Mouse (Mus musculus) ovary, adult 18-20 months (tissue): Measurements from ENCODE around the gene Kcnj2.

ENCODE experiments used
- DNase-seq: peaks from one replicate; pipeline ENCODE4 v3.0.0; 2022; ENCODE audit warnings: low spot score, mixed read lengths

The Kcnj2 gene

DNA sequence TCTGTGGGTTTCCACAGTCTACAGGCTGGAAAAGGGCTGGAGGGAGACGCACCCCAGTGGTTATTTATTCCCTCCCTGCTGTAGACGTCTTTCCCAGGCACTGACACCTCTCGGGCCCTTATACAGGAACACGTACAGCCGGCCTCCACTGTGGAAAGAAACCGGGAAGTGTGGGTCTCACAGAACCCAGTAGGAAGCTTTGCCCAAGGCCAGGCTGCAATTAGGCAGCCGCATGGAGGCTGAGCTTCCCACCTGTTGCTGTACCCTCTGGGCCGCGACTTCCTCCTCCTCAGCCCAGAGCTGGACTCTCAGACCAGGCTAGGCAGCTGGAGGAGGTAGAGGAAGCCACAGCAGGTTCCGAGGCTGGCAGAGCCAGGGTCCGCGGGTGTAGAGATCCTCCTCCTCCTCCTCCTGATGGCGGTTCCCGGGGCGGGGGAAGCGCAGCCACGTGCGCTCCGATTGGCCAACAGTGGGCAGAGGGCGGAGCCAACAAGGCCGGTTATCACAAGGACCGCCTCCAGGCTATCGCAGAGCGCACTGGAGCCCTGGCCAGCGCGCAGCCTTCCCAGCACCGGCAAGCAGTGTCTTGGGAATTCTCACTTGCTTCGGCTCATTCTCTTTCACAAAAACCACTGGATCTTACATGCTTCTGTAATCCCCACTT lies at the start of gene Kcnj2:
TSS of gene Kcnj2 (plus strand) at position 530 of the 664 bp plus-strand sequence.
- peak; percentile 88 for DNase-seq

DNA sequence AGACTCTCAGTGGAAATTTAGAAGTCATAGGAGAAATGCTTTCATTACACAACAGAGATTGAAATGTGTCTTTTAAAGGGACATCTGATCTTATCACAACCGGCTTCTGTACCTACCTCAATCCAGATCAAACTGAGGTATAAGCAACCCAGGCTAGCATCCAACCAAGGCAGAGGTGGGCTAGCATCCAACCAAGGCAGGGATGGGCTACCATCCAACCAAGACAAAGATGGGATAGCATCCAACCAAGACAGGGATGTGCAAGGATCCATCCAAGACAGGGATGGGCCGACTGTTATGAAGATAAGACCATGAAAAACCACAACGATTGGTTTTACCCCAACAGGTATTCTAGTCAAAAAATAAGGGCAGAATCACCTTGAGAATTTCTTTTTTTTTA lies 49.8 kb upstream of the Kcnj2 start:
- DNase-seq: no peak

DNA sequence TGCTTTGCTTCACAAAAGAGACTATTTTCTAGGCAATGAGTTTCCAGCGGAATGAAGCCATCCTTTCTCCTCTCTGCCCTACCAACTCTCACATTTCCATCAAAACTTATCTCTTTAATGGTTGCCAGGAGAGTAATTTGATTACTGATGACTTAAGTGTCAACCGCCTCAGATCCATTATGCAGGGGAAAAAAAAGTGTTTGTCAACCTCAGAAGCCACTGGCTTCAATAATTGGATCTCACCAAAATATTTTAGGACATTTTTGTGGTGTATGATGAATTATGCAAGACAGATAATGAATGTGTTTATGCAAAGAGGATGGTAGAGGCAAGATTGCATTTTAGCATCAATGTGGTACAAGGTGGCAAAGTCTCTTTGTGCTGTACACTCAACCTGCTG lies 45.8 kb upstream of the Kcnj2 start:
- DNase-seq: no peak

DNA sequence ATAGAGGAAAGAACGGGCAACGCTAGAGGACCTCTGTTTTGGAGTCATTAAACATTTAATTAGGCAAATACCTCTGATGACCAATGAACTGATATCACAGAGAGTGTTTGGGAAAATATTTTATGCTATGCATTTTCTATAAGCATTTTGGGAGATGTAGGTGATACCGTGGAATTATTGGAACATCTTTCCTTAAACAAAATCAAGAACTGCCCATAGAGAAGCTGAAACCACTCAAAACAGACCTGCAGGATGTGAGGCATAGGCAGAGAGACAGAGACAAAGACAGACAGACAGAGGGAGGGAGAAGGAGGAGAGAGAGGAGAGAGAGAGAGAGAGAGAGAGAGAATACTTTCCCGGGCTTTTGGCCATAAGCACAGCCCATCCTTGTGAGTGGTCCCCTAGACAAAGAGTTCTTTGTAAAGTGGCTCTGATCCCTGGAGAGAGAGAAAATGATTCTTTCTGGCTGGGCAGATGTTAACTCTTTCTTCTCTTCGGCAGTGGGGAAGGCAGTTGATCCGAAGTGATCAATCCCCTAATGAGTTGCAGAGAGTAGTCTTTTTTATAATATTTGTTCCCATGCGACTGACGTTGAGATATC lies 43.2 kb upstream of the Kcnj2 start:
- DNase-seq: no peak

DNA sequence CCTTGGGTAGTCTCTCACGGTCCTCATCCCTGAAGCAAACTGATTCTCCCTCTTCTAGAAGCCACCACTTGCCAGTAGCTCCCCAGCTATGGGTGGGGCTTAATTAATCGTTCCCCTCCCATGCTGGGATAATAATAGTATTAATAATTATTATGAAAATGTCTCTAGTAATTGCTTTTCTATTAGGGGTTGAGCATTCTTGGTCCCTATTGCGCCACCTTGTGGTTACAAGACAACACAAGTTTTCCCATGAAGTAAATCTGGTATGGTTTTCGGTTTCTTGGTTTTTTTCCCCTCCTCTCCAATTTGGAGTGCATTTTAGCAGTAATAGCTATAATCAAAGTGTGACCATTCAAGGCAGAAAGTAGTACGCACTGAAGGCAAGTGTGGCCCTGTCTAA lies 23.8 kb upstream of the Kcnj2 start:
- no peak for DNase-seq

DNA sequence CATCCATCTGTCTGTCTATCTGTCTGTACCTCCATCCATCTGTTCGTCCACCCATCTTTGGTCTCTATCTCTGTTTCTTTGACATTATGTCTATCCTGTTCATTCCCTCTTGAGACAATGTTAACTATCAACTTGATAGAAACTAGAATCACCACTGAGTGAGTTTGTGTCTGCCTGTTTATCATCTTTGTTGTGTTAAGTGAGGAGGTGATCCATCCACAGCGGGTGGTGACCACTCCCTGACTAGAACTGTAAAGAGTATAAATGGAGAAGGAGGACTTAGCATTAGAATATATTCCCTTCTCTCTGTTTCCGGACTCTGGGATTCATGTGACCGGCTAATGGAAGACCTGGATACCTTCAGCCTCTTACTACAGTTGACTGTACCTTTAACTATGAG lies 22.7 kb upstream of the Kcnj2 start:
- DNase-seq: no peak

DNA sequence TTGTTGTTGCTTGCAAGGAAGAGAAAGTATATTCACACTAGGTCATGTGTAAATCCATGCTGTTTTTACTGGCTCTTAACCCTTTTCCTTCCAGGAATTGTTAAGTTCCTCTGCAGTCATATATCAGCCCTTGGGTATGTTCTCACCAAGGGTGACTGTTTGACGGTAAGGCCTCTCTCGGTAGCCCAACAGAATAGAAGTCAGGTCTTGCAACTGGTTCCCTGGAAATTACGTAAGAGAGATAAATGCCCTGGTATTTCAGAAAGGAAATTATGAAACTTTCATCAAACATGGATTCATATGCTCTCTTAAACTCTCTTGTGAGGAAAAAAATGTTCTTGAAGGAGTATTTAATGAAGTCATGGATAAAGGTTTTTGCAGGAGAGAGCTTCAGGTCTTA lies 11.7 kb upstream of the Kcnj2 start:
- no peak for DNase-seq

DNA sequence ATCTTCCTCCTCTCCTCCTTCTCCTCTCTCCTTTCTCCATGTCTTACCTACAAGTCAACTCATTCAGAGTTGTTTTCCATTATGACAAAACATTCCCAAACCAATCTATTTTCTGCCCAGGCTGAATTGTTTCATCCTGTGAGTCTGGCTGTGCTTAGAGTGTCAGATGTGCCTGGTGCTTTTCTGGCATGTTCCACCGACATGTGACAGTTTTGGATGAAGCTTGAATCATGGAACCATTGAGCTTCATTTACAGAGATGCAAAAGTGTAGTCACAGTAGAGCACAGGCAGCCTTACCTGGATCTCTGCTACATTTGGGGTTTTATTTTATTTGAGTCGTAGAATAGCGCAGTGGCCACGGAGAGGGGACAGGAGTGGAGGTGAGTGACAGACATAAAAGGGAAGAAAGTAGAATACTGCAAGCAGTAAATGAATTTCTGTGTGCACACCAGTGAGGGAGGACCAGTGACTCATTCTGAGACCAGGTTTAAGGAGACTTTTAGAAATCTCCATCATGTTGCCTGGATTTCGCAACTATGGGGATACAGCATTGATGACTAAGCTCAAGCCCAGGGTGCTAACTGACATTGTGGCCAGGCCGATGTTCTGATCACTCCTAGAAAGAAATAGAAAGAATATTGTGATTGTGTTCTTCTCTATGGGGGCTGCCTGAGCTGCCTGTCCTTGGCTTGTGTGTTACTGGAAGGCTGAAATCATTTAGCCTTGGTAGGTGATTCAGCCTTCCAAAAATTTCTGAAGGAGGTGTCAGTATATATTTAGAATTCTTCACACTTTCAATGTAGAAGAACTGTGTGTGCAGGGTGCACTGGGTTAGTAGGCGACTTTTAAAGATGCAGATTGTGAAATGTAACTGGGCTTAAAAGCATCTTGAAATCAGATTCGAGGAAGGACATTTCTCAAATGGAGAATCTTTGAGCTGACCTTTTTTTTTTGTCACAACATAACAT lies 10.8 kb upstream of the Kcnj2 start:
- DNase-seq: no peak

DNA sequence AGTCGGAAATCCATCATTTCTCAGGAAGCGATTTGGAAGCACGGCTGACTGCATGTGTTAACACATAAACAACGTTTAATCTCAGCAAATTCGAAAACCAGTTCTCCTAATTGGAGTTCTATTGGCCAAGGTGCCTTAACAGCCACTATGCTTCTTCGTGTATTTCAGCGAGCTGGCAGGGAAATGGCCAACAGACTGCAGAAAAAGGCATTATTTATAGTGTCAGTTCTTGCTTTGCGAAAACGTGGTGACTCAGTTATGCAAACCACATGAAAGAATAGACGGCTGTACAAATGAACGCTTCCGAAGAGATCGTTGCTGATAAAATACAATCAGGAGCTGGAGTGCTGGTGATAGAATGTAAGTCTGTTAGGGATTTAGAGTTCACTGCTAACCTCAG lies 9.9 kb upstream of the Kcnj2 start:
- DNase-seq: no peak

DNA sequence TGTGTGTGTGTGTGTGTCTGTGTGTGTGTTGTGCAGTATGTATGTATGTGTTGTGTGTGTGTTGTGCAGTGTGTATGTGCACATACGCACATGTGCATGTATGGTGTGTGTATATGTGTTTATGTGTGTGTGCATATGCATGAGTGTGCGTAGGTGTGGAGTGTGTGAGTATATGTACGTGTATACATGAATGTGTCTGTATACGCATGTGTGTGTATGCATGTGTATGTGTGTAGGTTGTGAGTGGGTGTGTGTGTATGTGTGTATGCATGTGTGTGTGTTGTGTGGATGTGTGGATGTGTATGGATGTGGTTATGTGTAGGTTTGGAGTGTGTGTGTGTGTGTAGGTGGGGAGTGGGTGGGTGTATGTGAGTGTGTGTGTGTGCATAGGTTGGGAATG lies 8.5 kb upstream of the Kcnj2 start:
- no peak for DNase-seq

DNA sequence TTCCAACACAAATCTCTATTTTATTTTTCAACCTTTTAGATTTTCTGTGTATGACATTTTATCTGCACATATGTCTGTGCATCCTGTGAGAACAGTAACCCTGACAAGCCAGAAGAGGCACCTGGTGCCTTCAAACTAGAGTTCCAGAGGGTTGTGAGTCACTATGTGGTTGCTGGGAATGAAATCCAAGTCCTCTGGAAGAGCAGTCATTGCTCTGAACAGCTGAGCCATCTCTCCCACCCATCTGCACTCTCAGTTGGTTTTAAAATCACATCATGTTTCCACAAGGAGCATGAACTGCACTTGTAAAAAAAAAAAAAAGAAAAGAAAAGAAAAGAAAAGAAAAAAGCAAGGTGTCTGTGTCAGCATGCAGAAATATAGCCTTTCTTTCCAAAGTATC lies 6.5 kb upstream of the Kcnj2 start:
- DNase-seq: no peak

DNA sequence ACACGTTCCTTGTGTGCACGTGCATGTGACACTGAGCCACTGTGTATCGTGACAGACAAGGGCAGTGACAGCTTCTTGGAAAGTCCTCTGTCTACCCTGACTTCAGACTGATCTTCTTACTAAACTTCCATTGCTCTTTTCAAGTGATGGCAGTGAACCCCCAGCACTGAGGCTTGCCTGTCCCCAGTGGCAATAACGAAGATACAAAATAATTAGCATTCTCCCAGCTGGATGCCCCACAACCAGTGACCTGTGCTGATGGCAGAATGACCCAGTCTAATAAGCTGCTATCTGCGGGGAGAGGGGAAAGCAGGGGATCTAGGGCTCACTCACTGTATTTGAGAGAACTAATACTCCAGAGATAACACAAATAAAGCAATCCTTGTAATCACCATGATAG lies 5.7 kb upstream of the Kcnj2 start:
- no peak for DNase-seq

DNA sequence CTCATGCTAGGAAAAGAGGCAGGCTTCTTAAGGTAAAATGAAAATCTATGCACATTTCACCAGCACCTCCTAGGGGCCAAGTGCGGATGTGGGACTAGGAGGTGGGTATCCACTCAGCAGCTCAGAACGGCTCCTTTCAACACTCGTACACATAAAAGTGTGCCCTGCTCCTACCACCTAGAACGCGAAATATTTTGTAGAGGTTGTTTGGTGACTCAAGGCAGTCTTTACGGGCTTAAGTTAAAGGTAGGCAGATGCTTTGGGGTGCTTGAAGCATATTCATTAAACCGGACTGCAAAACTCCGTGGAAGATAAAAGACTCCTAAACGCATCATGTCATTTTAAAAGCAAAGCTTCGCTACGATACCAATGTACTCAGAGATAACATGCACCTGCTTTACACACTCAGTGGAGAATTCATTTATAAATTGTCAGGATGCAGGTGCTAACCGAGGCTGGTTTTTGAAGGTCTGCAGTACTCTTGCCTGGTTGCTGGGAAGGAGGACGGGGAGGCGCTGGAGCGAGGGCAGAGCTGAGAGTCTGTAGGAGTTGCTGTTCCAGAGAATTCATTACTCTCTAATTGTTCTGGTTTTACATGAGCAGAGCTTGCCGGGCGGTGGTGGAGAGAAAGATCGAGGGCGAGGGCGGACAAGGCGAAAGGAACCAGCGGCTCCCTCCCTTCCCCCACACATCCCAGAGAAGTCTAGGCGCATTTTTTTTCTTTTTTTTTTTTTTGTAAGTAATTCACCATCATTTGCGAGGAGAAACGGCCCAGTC lies 1.0 kb upstream of the Kcnj2 start:
- DNase-seq: peak; percentile 4

DNA sequence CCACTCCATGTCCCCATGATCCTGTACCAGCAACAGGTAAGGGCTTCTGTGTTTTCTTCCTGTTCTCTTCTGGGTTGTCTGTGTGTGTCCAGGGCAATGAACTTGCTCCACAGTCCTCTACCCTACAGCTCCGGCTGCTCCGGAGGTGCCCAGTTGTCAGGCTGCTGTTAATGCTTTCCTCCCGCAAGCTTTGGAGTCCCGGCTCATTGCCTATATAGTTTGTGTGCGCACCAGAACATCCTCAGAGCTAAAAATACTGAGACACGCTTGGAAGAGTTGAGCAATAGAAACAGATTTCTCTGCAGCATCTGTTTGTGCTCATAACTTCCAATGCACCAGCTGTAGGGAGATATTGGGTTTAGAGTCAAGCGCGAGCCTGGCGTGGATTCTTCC lies 331 bp downstream of the Kcnj2 start:
- no peak for DNase-seq

DNA sequence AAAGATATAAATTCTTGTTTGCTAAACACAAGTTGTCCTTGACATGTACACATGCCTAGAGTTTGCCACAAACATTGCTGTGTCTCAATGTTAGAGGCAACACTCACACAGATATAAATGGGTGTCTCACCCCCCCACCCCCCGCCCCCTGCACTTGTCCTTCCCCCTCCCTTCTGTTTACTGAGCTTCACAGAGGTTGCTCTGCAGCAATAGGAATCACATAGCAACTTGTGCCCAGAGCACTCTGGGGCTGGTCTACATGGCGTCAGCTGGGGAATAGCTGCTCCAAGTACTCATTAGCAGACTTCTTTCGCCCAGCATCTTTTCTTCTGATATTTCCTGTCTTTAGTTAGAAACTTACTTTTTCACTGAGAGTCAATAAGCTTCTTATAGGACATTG lies 1.8 kb downstream of the Kcnj2 start:
- no peak for DNase-seq

DNA sequence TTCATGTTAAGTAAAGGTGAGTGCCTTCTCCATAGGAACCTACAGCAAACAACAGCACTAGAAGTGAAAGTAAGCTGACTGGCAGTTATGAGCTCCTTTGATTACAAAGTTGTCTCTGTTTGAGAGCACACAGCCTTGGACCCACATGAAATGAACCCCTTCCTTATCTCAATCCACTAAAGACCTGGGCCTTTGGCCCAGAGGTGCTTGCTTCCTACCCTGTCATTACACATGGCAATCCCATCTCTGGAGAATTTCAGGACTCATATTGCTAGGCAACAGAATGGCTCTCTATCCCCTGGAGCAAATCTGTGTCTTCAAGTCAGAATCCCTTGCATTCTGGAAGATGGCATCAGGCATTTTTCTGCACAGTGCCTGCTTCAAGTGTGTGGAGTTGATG lies 4.5 kb downstream of the Kcnj2 start:
- DNase-seq: no peak

DNA sequence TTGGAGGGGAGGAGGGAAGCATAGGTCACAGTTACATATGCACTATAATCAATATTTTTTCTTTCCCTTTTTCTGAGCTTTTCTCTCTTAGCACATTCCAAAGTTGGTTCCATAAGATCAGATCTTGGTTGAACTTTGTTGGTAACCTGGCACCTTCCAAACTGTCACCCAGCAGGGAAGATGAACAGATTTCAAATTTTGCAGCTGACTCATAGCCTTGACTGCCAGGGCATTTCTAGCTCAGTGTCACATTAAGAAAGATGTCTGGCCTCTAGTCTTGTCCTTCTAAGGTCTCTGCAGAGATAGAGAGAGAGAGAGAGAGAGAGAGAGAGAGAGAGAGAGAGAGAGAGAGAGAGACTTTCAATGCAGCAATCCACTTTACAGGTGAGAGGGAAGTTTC lies 8.2 kb downstream of the Kcnj2 start:
- DNase-seq: no peak

DNA sequence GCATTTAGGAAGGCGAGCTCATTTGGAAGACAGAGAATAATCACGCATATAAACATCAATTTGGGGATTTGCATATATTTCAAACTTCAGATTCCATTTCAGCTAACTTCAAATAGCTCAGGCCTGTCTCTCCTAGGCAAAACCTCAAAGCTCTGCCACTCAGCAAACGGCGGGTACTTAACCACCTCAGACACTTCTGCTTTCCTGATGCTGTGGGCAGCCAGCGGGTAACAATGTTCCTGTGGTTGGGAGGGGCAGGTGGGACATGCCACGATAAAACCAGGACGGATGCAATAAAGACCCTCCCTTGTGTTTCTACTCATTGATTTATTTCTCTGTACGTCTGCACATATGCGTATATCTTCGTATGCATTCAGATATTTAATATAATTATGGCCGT lies 12.1 kb downstream of the Kcnj2 start:
- no peak for DNase-seq

DNA sequence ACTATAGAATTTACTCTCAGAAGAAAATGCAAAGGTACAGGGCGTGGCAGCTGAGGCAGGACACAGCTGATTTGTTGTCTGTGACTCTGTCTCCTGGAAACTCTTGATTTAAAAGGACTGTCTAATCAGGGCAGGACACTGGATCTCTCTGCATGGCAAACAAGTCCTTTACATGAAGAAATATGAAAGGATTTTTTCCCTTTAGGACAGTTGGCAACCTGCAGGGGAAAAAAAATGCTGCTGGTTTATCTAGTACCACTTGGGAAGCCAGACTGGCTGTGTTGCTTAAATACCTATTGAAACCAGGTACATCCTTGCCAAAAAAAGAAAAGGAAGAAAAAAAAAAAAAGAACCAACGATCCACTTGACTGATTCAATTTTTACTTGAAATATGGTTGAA lies 17.0 kb downstream of the Kcnj2 start:
- no peak for DNase-seq

DNA sequence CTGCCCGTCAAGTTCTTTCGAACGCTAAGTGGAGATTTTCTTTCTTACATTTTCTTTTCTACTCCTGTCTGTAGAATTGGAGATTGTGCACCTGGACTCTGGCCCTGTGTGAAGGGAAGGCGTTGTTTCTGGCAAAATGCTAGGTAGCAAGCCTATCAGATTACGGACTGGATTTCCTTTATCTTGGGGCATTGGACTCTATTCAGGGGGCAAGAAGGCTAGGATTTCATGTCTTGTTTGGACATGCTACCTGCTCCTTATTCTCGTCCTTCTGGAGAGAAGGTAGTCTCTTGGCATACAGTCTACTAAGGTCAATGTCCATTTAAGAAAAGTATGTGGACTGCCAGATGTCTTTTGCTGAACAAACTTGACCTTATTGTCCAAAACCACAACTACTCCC lies 21.0 kb downstream of the Kcnj2 start:
- no peak for DNase-seq

DNA sequence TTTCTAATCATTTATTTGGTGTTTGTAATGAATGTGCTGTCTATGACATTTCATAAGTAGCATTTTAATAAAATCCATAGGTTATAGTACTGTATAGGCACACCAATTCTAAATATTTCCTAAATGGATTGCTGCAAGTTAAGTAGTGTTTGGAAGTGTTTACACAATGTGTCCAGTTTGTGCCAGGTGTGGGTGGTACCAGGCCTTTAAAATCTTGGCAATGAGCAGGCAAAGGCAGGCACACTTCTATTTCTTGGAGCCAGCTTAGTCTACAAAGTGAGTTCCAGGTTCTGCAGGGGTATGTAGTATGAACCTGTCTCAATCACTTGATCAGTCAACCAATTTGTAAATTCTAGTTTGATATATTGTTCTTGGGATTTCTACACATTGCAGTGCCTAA lies 22.3 kb downstream of the Kcnj2 start:
- no peak for DNase-seq

DNA sequence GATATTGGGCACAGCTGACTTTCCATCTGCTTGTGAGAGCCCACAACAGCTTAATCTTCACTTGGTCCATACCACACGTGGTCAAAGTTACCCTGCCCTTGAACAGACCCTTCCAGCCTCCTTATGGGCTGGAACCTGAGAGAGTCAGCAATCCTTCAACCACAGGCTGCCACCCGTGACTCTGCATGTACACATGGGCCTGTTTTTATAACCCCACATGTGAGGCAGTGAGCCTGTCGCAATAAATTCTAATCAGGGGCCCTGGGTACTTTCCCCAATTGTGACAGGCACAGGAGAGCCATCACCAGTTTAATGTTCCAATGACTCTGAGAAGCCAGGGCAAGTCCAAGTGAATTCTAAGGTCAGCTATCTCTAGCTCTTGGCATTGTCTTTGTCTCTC lies 22.8 kb downstream of the Kcnj2 start:
- DNase-seq: no peak
